Mouse (Mus musculus): ENCODE results near the gene Abca2. TPM values are rescaled to one million over a fixed set of nuclear protein-coding genes. Genes with fewer than 3 reads are reported as not detected.

The Abca2 gene
- polyA plus RNA-seq, 1 experiment = not detected

DNA sequence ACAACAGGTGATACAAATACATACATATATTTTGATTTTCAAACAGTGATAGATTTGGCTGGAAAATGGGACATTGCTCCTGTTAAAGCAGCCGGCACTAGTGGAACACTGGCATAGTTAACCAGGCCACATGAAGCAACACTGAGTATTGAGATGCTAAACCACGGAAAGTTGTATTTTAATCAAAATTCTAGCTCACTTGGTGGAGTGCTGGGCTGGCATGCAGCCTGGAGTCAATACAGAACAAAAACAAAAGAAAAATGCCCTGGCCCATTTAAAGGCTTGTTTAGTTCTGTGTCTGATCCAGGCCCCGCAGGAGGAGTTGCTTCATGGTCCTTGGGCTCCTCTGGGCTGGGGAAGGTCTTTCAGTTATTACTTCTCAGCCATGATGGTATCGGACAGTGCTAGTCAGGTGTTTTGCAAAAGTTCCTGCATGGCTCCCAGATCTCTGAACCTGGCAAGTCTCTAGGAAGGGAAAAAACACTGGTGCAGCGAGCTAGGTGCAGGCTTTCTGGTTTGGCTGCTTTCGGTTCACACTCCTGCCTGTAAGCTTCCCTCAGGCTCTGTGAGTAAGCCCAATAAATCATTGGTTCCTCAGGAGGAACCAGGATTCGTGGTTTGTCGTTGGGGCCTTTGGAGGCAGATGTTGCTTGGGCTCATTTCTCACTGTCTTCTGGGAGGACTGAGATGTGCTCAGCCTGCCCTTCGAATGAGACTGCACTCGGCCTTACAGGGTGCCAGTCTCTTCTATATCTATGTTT is 51.2 kb downstream of the Abca2 start:
- H3K27ac ChIP-seq (ENCODE audit: insufficient read depth, low read depth, low read length) = no peak overlapping the region
- no peak for TF ChIP-seq POLR2A (IDR thresholded peaks at IDR 0.05; ENCODE audit: insufficient read depth, low read depth, low read length)
- TF ChIP-seq CTCF (IDR thresholded peaks at IDR 0.05; ENCODE audit: insufficient read depth, low read depth, low read length) = no peak
- 66% methylated on average over 10 of the region's 10 CpGs for whole genome bisulfite sequencing

DNA sequence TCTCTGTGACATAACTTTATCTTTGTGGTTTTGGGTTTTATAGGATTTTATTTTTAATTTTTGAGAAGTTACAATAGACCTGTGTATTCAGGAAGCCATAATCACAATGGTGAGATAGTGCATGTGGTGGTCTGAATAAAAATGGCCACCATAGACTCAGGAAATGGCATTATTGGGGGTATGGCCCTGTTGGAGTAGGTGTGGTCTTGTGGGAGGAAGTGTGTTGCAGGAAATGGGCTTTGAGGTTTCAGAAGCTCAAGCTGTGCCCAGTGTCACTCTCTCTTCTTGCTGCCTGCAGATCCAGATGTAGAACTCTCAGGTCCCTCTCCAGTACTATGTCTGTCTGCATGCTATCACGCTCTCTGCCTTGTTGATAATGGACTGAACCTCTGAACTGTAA is 52.0 kb downstream of the Abca2 start:
- WGBS = 97% methylated on average over 1 of the region's 1 CpGs
- Histone ChIP-seq H3K4me1 (ENCODE audit: control insufficient read depth, insufficient read depth, low read length) (peaks cover 4% of the 10 kb centered on the region; the same call in 1 of the 2 replicates), H3K27ac (ENCODE audit: insufficient read depth, low read depth, low read length) (no peak overlapping the region), H3K4me3 (ENCODE audit: insufficient read depth, low read depth, low read length) (no peak overlapping the region)
- no peak for TF ChIP-seq POLR2A (IDR thresholded peaks at IDR 0.05; ENCODE audit: insufficient read depth, low read depth, low read length)
- TF ChIP-seq CTCF (IDR thresholded peaks at IDR 0.05; ENCODE audit: insufficient read depth, low read depth, low read length) = no peak

More for the DNA sequence above, 51.2 kb downstream of the Abca2 start:
- H3K4me1 ChIP-seq (ENCODE audit: control insufficient read depth, insufficient read depth, low read length) = peaks cover under 1% of the 10 kb centered on the region; the same call in 1 of the 2 replicates
- no peak overlapping the region for H3K4me3 ChIP-seq (ENCODE audit: insufficient read depth, low read depth, low read length)

DNA sequence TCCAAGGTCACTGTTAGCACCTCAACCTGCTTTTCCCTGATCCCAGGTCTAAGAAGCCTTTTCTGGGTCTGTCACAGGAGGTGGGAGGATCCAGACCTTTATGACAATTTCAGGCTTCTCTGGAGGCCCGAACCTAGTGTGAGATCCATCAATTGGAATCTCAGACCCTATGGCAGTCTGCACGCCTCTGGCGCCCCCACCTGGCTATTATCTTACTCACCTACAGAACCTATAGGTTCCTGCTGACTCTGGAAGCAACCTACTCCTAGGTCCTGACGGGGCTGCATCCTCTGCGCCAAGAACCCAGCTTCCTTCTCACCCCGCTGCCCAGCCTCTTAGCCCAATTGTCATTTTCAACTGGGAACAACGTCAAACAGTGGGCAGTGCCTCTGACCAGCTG is 54.5 kb downstream of the Abca2 start:
- TF ChIP-seq POLR2A (IDR thresholded peaks at IDR 0.05; ENCODE audit: insufficient read depth, low read depth, low read length) (no peak), CTCF (IDR thresholded peaks at IDR 0.05; ENCODE audit: insufficient read depth, low read depth, low read length) (no peak)
- Histone ChIP-seq H3K27ac (ENCODE audit: insufficient read depth, low read depth, low read length) (no peak overlapping the region), H3K4me1 (ENCODE audit: control insufficient read depth, insufficient read depth, low read length) (0 out of 2 replicates have a peak, but pooled peaks cover 4% of the 10 kb centered on the region), H3K4me3 (ENCODE audit: insufficient read depth, low read depth, low read length) (no peak overlapping the region)
- 36% methylated on average over 7 of the region's 7 CpGs for whole genome bisulfite sequencing

DNA sequence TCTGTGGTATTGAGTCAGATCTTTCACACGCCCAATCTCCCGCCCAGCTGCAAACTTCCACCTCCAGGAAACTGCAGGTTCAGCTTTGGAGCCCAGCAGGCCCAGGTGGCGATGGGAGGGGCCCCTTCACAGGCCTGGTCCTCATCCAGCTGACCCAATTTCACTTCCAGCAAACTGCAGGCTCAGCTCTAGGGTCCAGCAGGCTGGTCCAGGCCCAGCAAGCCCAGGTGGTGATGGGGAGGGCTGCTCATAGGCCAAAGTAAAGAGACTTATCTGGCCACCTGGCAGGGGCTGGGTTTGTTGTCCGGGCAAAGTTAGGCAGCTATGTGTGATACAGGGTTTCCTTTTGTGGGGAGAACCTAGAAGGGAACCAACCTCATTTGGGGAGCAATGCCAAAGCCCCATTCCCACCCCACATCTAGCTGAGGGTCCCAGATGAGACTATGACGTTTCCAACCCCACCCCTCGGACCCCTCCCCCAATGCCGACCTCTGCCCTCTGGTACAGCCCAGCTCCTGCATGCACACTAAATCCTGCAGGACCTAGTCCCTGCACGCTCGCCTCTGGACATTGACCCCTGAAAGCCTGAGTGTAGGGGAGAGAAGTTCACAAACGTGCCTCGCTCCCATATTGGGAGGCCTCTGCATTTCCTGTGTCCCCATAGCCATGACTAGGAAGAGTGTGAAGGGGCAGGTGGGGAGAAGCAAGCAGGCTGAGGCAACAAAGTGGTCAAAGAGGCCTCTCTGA is 56.6 kb downstream of the Abca2 start:
- H3K4me3 ChIP-seq (ENCODE audit: insufficient read depth, low read depth, low read length) = no peak overlapping the region
- WGBS = 78% methylated on average over 11 of the region's 11 CpGs
- H3K4me1 ChIP-seq (ENCODE audit: control insufficient read depth, insufficient read depth, low read length) = 0 out of 2 replicates have a peak, but pooled peaks cover 4% of the 10 kb centered on the region
- TF ChIP-seq POLR2A (IDR thresholded peaks at IDR 0.05; ENCODE audit: insufficient read depth, low read depth, low read length) (no peak), CTCF (IDR thresholded peaks at IDR 0.05; ENCODE audit: insufficient read depth, low read depth, low read length) (no peak)
- no peak overlapping the region for H3K27ac ChIP-seq (ENCODE audit: insufficient read depth, low read depth, low read length)

DNA sequence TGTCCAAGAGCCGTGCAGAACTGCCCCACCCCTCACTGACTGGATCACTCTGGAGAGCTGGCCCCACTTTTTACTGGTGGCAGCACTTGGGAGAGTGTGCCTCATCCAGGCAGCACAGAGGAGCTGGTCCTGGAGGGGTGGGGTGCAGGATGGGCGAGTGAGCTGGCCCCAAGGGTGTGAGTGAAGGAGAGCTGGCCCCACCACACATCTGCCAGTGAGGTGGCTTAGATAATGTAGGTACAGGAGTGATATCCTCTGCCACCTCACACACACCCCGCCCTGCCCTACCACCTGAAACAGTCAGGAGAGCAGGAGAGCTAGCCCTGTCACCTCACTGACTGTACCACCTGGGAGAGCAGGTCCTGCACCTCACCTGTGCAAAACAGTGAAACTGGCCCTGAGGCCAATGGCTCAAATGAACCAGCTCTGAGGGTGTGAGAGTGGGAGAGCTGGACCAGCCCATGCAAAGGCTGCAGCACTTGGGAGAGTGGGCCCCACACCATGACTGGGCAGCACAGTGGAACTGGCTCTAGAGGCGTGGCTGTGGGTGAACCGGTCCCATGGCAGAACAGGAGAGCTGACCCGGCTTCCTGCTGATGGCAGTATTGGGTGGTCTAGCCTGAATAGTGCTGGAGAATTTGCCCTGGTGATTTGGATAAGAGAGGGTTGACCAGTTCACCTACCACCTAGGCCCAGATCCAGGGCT is 59.6 kb downstream of the Abca2 start:
- Histone ChIP-seq H3K4me3 (ENCODE audit: insufficient read depth, low read depth, low read length) (no peak overlapping the region), H3K4me1 (ENCODE audit: control insufficient read depth, insufficient read depth, low read length) (0 out of 2 replicates have a peak, but pooled peaks cover 4% of the 10 kb centered on the region), H3K27ac (ENCODE audit: insufficient read depth, low read depth, low read length) (no peak overlapping the region)
- TF ChIP-seq POLR2A (IDR thresholded peaks at IDR 0.05; ENCODE audit: insufficient read depth, low read depth, low read length) = no peak
- no peak for TF ChIP-seq CTCF (IDR thresholded peaks at IDR 0.05; ENCODE audit: insufficient read depth, low read depth, low read length)
- 81% methylated on average over 6 of the region's 6 CpGs for WGBS

DNA sequence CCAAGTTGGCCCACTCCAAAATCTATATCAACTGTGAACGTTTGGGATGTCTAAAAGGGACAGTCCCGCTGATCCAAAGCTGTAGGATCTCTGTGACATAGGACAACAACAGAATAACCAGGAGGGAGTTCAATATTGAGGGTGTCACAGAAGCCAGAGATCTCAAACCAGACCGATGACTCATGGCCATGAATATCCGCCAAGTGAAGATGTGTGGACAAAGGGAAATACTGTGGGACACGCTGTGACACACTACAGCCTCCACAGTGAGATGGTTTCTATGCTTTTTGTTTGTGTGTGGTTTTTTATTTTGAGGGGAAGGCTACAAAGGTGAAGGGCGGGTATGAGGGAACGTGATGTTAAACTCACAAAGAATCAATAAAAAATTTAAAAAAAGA is 60.2 kb downstream of the Abca2 start:
- 77% methylated on average over 7 of the region's 7 CpGs for WGBS
- H3K4me3 ChIP-seq (ENCODE audit: insufficient read depth, low read depth, low read length) = no peak overlapping the region
- TF ChIP-seq CTCF (IDR thresholded peaks at IDR 0.05; ENCODE audit: insufficient read depth, low read depth, low read length) (no peak), POLR2A (IDR thresholded peaks at IDR 0.05; ENCODE audit: insufficient read depth, low read depth, low read length) (no peak)
- no peak overlapping the region for H3K27ac ChIP-seq (ENCODE audit: insufficient read depth, low read depth, low read length)
- H3K4me1 ChIP-seq (ENCODE audit: control insufficient read depth, insufficient read depth, low read length) = 0 out of 2 replicates have a peak, but pooled peaks cover 4% of the 10 kb centered on the region

DNA sequence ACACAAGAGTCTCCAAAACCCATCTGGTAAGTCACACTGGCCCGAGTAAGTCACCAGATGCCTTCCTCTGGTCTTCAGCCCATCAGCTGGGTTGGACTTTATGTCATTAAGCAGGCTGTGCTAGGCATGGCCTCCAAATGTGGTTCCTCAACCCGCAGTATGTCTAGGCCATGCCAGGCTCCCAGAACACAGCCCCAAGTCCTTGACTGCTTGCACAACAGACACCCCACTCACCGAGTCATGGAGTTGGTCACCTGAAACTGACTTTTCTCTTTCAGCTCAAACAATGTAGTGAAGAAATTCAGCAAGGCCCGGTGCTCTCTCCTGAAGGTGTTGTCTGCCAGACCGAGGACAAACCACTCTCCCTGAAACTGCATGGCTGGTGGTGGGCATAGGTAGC is 64.5 kb downstream of the Abca2 start:
- Histone ChIP-seq H3K4me3 (ENCODE audit: insufficient read depth, low read depth, low read length) (no peak overlapping the region), H3K4me1 (ENCODE audit: control insufficient read depth, insufficient read depth, low read length) (0 out of 2 replicates have a peak, but pooled peaks cover 3% of the 10 kb centered on the region), H3K27ac (ENCODE audit: insufficient read depth, low read depth, low read length) (no peak overlapping the region)
- 90% methylated on average over 5 of the region's 5 CpGs for WGBS
- TF ChIP-seq CTCF (IDR thresholded peaks at IDR 0.05; ENCODE audit: insufficient read depth, low read depth, low read length) (no peak), POLR2A (IDR thresholded peaks at IDR 0.05; ENCODE audit: insufficient read depth, low read depth, low read length) (no peak)

DNA sequence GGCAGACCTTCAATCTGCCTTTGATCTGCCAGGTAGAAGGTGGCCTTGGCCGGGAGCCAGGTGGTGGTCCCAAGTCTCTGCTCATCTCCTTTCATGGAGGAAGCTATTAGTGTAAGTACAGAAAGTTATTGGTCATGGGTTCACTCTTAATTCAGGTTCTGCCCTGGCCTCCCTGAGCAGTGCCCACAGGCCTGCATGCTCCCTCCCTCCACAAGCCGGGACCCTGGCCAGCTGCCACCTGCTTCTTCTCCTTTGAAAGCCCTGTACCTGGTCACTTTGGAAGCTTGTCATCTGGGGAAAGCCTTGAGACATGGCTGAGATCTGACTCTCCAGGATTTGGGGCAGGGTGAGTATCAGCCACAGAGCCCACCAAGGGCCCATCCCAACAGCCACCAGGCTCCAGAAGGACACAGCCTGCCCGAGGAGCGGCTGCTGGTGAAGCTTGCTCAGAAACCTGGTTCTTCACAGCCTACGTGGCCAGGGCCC is 65.0 kb downstream of the Abca2 start, which contains the start of gene Lcn12:
Gene Lcn12, minus strand, starts transcription at position 436 of the 486 bp plus-strand sequence.
- 87% methylated on average over 5 of the region's 5 CpGs for WGBS
- no peak within 1 kb of the TSS for H3K4me3 ChIP-seq (ENCODE audit: insufficient read depth, low read depth, low read length)
- 0 out of 2 replicates have a peak, but pooled peaks cover 3% of the 10 kb centered on the region for H3K4me1 ChIP-seq (ENCODE audit: control insufficient read depth, insufficient read depth, low read length)
- TF ChIP-seq CTCF (IDR thresholded peaks at IDR 0.05; ENCODE audit: insufficient read depth, low read depth, low read length) (no peak), POLR2A (IDR thresholded peaks at IDR 0.05; ENCODE audit: insufficient read depth, low read depth, low read length) (no peak)
- H3K27ac ChIP-seq (ENCODE audit: insufficient read depth, low read depth, low read length) = no peak within 1 kb of the TSS

All from olfactory bulb, adult 2 months (tissue).